Mouse (Mus musculus) gastrocnemius, adult 2 months (tissue): ENCODE results near the gene Casc1. TPM values are rescaled to one million over a fixed set of nuclear protein-coding genes. Genes with fewer than 3 reads are reported as not detected.
"Not testable (repeated sequence)": the region's sequence is repeated elsewhere in the genome, so short reads cannot be mapped to it uniquely, and the experiment has no call there.

Source experiments
- DNase-seq: peaks from one replicate; pipeline ENCODE4 v3.0.0; 2022
- H3K27ac ChIP-seq: fragments of 200-600 bp; 2 replicates; pipeline ENCODE4 v1.8.1; 2022; ENCODE audit warnings: mild to moderate bottlenecking
- H3K4me3 ChIP-seq: fragments of 200-600 bp; 2 replicates; pipeline ENCODE4 v1.8.1; 2022; ENCODE audit warnings: mild to moderate bottlenecking, moderate library complexity
- CTCF ChIP-seq: fragments of 200-600 bp; IDR thresholded peaks from 2 replicates; pipeline ENCODE4 v1.8.1; 2022; ENCODE audit warnings: antibody characterized with exemption, mild to moderate bottlenecking, moderate library complexity
- intact Hi-C: fragments of 180-260 bp; cut with DNase I; formaldehyde crosslinking; loops from one replicate; pipeline ENCODE4 v1.15.1; 2025
- total RNA-seq, 2 experiments: library from RNA; stranded (reverse); gene quantifications; 2 replicates each; pipeline ENCODE4 v1.2.3; 2021

The Casc1 gene
- total RNA-seq, 2 experiments from 2014 or later, result 0.18 to 0.36 TPM

DNA sequence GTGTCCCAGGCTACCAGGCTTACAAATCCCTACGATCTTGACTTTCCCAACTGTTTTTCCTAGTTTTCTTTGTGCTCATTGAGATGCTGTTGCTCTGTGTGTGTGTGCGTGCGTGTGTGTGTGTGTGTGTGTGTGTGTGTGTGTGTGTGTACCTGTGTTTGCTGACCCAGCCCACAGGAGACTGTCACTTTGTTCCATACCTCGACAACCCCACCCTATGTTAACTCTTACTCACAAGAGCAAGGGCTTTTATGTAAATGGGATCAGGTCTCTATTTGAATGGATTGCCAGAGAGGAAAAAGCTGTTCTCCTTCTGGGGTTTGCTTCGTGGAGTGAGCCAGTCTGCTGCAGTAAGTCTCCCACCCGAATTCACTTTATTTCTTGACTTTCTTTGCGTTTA, 65.6 kb downstream of the Casc1 start:
- intact Hi-C loops, result no loop called here
- TF ChIP-seq CTCF, result no peak
- H3K4me3 ChIP-seq, result no peak overlapping the region
- no peak overlapping the region for H3K27ac ChIP-seq
- DNase-seq, result no peak

DNA sequence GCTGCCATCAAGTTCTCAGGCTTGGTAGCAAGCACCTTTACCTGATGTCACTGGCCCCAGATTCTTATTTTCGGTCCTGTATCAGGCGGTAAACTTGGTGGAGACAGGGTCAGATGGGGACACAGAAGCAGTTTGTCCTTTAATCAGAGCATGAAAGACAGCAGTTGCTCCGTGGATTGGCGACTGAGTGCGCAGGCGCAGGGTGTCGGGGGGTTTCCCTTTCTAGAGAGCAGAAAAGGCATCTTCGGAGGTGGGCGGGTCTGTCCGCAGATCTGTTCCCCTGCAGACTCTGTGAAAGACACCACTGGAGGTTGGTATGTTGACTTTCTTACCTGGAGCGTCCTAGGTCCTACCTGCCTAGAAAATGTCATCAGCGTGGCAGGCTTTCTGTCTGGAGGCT, 69.0 kb downstream of the Casc1 start:
- intact Hi-C loops, result no loop called here
- no peak for TF ChIP-seq CTCF
- Histone ChIP-seq H3K27ac (no peak overlapping the region), H3K4me3 (no peak overlapping the region)
- DNase-seq, result no peak

DNA sequence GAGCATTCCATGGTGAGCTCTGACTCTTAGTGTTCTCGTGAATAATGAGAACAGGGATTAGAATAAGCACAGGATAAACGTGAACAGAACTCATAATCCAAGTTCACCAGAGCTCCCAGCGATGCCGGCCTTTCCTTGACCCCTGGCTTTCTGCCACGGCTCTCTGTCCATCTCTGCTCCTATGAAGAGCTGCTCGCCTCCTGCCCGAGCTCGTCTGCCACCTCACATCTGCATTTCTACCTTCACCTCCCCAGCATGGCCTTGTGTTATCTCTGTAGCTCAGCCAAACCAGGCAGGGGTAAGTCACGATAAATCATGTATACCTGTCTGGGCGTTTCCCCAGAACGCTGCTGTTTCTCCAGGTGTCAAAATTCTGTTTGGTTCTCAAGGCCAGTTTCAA, 70.1 kb downstream of the Casc1 start:
- no peak for DNase-seq
- TF ChIP-seq CTCF, result no peak
- intact Hi-C loops, result no loop called here
- no peak overlapping the region for H3K4me3 ChIP-seq
- no peak overlapping the region for H3K27ac ChIP-seq

DNA sequence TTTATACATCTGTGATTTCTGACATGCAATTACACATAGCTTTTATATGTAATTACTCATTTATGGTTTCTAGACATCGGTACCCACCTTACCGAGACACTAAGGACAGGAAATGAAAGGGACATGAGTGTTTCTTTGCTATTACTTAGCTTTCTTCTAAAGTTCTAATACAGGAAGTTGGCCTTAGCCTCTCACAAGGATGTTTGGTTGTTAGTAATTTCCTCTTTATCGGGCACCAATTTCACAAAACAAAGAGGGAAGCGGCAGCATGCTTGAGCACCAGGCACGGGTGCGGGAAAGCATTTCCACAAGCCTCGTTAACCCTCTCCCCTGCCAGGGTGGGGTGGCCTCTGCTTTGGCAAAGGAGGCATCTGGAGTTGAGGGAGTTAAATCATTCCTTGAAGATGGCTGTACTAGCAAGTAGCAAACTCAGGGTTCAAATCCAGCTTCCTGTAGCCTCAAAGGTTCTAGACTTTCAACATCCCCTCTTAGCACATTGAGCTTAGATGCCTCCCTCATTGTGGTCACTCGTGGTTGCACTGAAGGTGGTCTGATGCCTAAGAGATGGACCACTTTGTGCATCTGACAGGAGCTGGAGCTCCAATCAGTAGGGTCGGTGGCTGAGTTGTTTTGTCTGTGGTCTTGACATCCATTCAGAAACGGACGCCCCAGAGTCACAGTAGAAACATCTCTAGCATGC, 70.9 kb downstream of the Casc1 start:
- TF ChIP-seq CTCF, result no peak
- no peak overlapping the region for H3K4me3 ChIP-seq
- DNase-seq, result no peak
- intact Hi-C loops, result no loop called here
- H3K27ac ChIP-seq, result no peak overlapping the region

DNA sequence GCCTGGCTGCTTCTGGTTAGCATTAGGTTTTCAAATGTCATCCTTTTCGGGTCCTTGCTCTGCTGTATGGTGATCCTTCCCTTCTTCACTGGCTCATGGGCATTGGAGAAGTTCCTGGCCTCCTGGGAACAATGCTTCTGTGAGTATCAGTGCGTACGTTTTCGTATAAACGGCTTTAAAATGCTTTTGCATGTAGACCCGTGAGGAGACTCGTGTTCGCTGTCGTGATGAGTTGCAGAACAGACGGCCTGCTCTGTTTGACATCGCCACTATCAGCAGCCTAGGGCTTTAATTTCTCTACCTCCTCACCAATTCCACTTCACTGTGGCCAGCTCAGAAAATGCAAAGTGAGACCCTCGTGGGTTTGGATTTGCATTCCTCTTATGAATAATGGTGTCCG, 71.6 kb downstream of the Casc1 start:
- DNase-seq, result no peak
- TF ChIP-seq CTCF, result no peak
- H3K4me3 ChIP-seq, result no peak overlapping the region
- intact Hi-C loops, result no loop called here
- H3K27ac ChIP-seq, result no peak overlapping the region

DNA sequence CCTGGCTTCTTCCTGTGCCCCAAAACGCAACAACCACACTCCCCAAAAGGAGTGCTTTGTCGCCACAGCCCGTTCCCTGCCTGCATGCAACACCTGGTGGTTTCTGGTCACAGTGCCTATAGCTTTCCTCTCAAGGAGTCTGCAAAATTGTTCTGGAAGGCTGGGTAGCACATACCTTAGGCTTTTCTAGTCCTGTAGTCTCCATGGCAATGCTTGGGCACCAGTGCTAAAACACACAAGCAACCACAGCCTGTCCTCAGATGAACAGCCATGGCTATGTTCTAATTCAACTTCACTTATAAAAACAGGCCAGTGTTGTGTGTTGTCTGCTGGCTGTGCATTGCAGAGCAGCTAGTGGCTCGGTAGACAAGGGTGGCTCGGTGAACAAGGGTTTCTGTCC, 74.0 kb downstream of the Casc1 start:
- TF ChIP-seq CTCF, result no peak
- intact Hi-C loops, result no loop called here
- Histone ChIP-seq H3K4me3 (no peak overlapping the region), H3K27ac (no peak overlapping the region)
- no peak for DNase-seq

DNA sequence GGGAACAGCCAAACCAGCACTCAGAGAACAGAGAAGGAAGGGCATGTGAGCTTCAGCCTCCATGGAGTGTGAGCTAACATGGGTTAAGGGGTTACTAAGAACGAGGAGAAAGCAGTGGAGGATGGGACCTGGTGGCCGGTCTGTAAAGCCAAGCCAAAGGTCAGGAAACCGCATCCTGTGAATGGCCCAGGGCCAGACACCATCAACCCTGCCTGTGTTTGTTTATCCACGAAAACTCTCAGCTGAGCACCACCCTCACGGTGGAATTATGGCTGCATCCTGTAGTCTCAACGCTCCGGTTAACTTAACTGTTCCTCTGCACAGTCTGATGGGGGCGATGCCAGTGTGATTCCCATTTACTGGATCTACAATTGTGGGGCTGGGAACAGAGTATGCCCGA, 75.0 kb downstream of the Casc1 start:
- intact Hi-C loops, result no loop called here
- DNase-seq, result no peak
- H3K4me3 ChIP-seq, result no peak overlapping the region
- no peak for TF ChIP-seq CTCF
- H3K27ac ChIP-seq, result no peak overlapping the region

DNA sequence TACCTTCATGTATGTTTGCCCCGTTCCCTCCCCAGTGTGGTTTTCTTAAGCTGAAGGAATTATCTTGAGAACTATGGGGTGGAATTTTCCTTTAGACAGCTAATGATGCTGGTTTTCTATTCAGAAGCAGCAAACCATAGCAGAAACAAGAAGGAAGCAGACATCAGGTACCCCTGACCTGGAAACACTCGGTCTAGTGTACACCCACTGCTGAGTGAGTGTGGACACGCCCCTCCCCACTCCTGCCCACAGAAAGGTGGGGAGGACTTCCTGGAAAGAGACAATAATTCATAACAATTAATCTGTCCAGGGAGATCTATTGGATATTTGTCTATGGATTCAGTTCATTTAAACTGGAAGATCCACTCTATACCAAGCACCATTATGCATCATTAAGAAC, 75.5 kb downstream of the Casc1 start:
- intact Hi-C loops, result no loop called here
- no peak for TF ChIP-seq CTCF
- no peak for DNase-seq
- Histone ChIP-seq H3K4me3 (no peak overlapping the region), H3K27ac (no peak overlapping the region)

DNA sequence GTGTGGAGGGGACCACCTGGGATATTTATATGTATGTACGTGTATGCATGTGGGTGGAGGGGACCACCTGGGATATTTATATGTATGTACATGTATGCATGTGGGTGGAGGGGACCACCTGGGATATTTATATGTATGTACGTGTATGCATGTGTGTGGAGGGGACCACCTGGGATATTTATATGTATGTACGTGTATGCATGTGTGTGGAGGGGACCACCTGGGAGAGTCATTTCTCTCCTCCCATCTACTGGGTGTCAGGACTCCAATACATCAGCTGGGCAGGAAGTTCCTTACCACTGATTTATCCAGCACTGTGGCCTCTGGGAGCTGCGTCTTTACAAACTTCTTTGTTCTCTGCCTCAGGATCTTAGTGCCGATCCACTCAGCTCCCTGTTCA, 77.8 kb downstream of the Casc1 start:
- intact Hi-C loops, H3K4me3 ChIP-seq, H3K27ac ChIP-seq, DNase-seq: not testable (repeated sequence)

DNA sequence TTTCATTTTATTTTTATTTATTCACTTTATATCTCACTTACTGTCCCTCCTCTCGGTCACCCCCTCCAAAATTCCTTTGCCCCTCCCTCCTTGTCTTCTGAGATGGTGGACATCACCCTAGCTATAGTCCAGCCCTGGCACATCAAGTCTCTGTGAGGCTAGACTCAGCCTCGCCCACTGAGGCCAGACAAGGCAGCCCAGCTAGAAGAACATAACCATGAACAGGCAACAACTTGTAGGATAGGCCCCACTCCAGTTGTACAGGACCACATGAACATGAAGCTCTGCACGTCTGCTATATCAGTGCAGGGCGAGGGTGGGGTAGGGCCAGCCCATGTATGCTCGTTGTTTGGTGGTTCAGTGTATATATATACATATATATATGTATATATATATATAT, 78.8 kb downstream of the Casc1 start:
- intact Hi-C loops, result no loop called here
- no peak overlapping the region for H3K4me3 ChIP-seq
- no peak overlapping the region for H3K27ac ChIP-seq
- DNase-seq, result no peak
- TF ChIP-seq CTCF, result no peak

DNA sequence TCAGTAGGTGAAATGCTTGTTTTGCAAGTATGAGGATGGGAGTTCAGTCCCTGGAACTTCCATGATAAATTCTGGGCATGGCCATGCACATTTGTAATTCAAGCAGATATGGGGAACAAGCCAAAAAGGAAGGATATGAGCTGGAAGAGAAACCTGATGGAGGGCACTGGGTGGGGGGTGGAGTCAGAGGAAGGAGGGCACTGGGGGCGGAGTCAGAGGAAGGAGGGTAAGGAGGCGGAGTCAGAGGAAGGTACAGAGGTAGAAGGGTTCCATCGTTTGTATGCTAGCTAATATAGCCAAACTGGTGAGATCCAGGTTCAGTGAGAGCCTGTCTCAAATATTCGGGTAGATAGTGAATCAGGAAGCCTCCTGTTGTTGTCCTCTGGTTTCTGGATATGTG, 81.2 kb downstream of the Casc1 start:
- Histone ChIP-seq H3K27ac (no peak overlapping the region), H3K4me3 (no peak overlapping the region)
- no peak for TF ChIP-seq CTCF
- DNase-seq, result no peak
- intact Hi-C loops, result loop anchor here (5.0 kb wide), 1 partner anchor 42 kb away; no protein-coding TSS in a partner anchor

DNA sequence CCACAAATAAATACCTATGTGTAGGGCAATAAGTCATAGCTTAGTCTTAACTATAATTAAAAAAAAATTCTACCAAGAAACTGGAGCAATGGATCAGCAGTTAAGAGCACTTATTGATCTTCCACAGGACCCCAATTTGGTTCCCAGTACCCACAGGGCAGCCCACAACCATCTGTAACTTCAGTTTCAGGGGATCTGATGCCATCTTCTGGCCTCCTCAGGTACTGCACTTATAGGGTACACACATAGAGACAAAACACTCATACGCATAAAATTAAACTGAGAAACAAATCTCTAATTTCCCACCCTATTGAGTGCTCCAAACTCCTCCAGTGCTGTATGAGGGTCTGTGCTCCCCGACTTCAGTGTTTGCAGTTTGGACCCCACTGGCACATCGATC, 83.2 kb downstream of the Casc1 start:
- peak; percentile 44; the same call in 1 of the 2 replicates for TF ChIP-seq CTCF
- Histone ChIP-seq H3K27ac (no peak overlapping the region), H3K4me3 (no peak overlapping the region)
- intact Hi-C loops, result loop anchor here (5.0 kb wide), 1 partner anchor 40 kb away; no protein-coding TSS in a partner anchor
- DNase-seq, result no peak

DNA sequence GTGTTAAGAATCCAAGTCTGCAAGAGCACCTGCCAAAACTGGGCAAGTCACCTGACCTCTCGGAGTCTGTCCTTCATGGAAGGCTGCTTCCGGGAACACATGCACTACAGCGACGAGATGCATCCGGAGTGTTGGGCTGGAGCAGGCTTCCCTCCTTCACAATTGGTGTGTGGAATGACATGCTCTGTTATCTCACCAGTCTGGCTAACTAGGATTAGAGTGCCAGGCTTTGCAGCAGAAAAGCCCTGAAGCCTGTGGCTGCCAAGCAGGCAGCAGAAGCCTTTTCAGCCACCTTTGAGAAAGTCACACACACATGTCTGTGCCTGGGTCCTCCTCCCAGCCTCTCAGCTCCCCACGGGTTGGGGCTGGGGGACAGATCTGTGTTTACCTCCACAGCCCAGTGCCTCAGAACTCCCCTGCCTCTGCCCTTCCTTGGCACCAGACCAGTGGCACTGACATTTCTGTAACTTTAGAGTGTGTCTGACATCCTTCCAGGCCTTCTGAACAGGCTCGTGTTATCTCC, 85.2 kb downstream of the Casc1 start:
- no peak for TF ChIP-seq CTCF
- intact Hi-C loops, result loop anchor here (5.0 kb wide), 1 partner anchor 38 kb away; no protein-coding TSS in a partner anchor
- H3K27ac ChIP-seq, result peak overlapping the region; percentile 92
- H3K4me3 ChIP-seq, result peak overlapping the region; percentile 54
- peak; percentile 70 for DNase-seq

Other genes starting within 250 kb of the Casc1 start
- gene Bcat1, start 134.8 kb downstream of the Casc1 start, total RNA-seq, result under 1 TPM; 0.64 to 0.66 TPM
- under 1 TPM; 0.31 to 0.61 TPM for gene Lrmp, start 95.4 kb downstream of the Casc1 start, total RNA-seq
- 10 to 100 TPM; 51.1 to 66.7 TPM for gene Etfrf1, start 129 bp upstream of the Casc1 start, total RNA-seq
- 10 to 100 TPM; 13.2 to 21.2 TPM for gene Kras, start 39.2 kb upstream of the Casc1 start, total RNA-seq